Mouse (Mus musculus): ENCODE data around the gene Avpr2.

Avpr2 gene

GRCm38 (mm10) chrX:73911588-73911987 lies 19.7 kb downstream of the Avpr2 start:
- in situ Hi-C loops (cut with MboI; ENCODE audit: unreplicated experiment in 2 of 2): loop anchor here in 1 of 2 experiments (10.0 kb wide), 1 partner anchor 197 kb away; the partner anchor contains the start of genes Abcd1 and Bcap31

GRCm38 (mm10) chrX:73914827-73915703 lies 23.2 kb downstream of the Avpr2 start:
- in situ Hi-C loops (cut with MboI; ENCODE audit: unreplicated experiment in 2 of 2): loop anchor here in 1 of 2 experiments (10.0 kb wide), 1 partner anchor 200 kb away; the partner anchor contains the start of genes Abcd1 and Bcap31

GRCm38 (mm10) chrX:73916945-73917344 lies 25.0 kb downstream of the Avpr2 start:
- in situ Hi-C loops (cut with MboI; ENCODE audit: unreplicated experiment in 2 of 2): loop anchor here in 1 of 2 experiments (10.0 kb wide), 1 partner anchor 202 kb away; the partner anchor contains the start of genes Abcd1 and Bcap31

GRCm38 (mm10) chrX:73918631-73919030 lies 26.7 kb downstream of the Avpr2 start:
- in situ Hi-C loops (cut with MboI; ENCODE audit: unreplicated experiment in 2 of 2): loop anchor here in 1 of 2 experiments (10.0 kb wide), 1 partner anchor 204 kb away; the partner anchor contains the start of genes Abcd1 and Bcap31

- in situ Hi-C loops (cut with MboI; ENCODE audit: unreplicated experiment in 2 of 2): no loop called here
Observed at GRCm38 (mm10) chrX:73921285-73921822, 29.5 kb downstream of the Avpr2 start.

GRCm38 (mm10) chrX:73921823-73922549 lies 30.1 kb downstream of the Avpr2 start, which contains the start of the genes Arhgap4 and Naa10:
Gene Arhgap4 (minus strand): TSS chrX:73921870.
Gene Naa10 (minus strand): TSS chrX:73921944.
- in situ Hi-C loops (cut with MboI; ENCODE audit: unreplicated experiment in 2 of 2): no loop called here

- in situ Hi-C loops (cut with MboI; ENCODE audit: unreplicated experiment in 2 of 2): no loop called here
Observed at GRCm38 (mm10) chrX:73922550-73922882, 30.6 kb downstream of the Avpr2 start.

GRCm38 (mm10) chrX:73930402-73931062 lies 38.6 kb downstream of the Avpr2 start, which contains the start of gene Renbp:
Gene Renbp (minus strand): TSS chrX:73930850.
- in situ Hi-C loops (cut with MboI; ENCODE audit: unreplicated experiment in 2 of 2): loop anchor here in 1 of 2 experiments (10.0 kb wide), 1 partner anchor 126 kb away; no protein-coding TSS in a partner anchor

GRCm38 (mm10) chrX:73931871-73932270 lies 40.0 kb downstream of the Avpr2 start:
- in situ Hi-C loops (cut with MboI; ENCODE audit: unreplicated experiment in 2 of 2): loop anchor here in 1 of 2 experiments (10.0 kb wide), 1 partner anchor 127 kb away; no protein-coding TSS in a partner anchor

GRCm38 (mm10) chrX:73941860-73942259 lies 50.0 kb downstream of the Avpr2 start:
- in situ Hi-C loops (cut with MboI; ENCODE audit: unreplicated experiment in 2 of 2): loop anchor here in 1 of 2 experiments (10.0 kb wide), 1 partner anchor 47 kb away; the partner anchor contains the start of genes Avpr2 and L1cam

- in situ Hi-C loops (cut with MboI; ENCODE audit: unreplicated experiment in 2 of 2): loop anchor here in 1 of 2 experiments (10.0 kb wide), 1 partner anchor 47 kb away; the partner anchor contains the start of genes Avpr2 and L1cam
Observed at GRCm38 (mm10) chrX:73942294-73942693, 50.4 kb downstream of the Avpr2 start.

Measured in v-Abl transformed pro-B cells (cell line).